Mouse (Mus musculus): ENCODE data around the gene Vim. TPM values are rescaled to one million over a fixed set of nuclear protein-coding genes. Genes with fewer than 3 reads are reported as not detected.
"Not testable (repeated sequence)": the region's sequence is repeated elsewhere in the genome, so short reads cannot be mapped to it uniquely, and the experiment has no call there.

The Vim gene
- total RNA-seq, 2 experiments from 2014 or later, result 216 to 388 TPM

DNA sequence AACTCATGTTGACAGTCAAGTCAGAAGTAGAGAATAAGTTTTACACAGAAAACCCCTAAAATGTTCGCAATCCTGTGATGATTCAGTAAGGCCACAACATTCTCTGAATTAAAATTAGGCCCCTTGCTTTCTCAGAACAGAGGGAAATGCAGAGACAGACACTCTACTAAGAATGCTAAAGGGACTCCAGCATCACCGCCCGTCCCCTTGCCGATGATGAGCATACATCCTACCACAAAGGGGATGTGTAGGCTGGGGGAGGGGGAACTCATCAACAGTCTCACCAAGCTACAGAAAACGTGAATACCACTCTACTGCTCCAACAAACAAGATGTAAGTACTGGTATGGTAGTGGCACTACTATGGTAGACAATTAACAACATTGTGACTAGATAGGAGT lies 14.0 kb upstream of the Vim start:
- ATAC-seq (replicated peaks; ENCODE audit: low FRiP score, poor library complexity, severe bottlenecking), result no peak

DNA sequence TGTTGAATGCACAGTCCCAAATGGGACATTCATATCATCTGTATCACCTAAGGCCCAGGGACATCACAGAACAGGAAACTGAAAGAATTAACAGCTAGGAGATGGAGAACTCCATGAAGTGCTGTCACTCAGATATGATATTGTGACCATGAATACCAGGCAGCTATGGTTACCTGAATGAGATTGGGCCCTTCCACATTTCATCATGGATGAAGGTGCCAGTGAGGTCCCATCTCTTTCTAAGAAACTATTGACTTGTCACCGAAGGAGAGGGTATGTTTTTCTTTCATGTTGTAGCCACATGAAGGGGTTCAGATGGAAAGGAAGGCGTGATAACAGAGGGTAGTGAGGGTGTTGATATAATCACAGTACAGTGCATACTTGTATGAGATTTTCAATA lies 13.3 kb upstream of the Vim start:
- ATAC-seq (replicated peaks; ENCODE audit: low FRiP score, poor library complexity, severe bottlenecking), result no peak

DNA sequence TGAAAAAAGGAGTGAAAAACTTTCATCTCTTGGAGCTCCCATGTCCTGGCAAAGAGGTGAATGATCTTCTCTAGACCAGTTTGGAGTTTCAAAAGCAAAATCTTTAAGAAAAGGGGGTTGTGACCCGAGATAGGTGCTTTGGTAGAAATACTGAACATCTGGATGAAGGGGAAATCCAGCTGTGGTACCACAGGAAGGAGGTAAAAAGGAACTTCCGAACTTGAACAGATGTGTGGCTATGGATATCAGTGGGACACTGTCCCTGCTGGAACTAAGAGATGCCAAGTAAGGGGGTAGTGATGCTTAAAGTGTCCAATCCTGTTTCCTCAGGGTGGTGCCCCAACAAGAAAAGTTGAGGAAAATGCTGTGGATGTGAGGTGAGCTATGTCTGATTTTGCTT lies 3.6 kb upstream of the Vim start:
- no peak for ATAC-seq (replicated peaks; ENCODE audit: low FRiP score, poor library complexity, severe bottlenecking)

- ATAC-seq (replicated peaks; ENCODE audit: low FRiP score, poor library complexity, severe bottlenecking), result no peak
Observed at GRCm38 (mm10) chr2:13572101-13572553, 1.6 kb upstream of the Vim start.

DNA sequence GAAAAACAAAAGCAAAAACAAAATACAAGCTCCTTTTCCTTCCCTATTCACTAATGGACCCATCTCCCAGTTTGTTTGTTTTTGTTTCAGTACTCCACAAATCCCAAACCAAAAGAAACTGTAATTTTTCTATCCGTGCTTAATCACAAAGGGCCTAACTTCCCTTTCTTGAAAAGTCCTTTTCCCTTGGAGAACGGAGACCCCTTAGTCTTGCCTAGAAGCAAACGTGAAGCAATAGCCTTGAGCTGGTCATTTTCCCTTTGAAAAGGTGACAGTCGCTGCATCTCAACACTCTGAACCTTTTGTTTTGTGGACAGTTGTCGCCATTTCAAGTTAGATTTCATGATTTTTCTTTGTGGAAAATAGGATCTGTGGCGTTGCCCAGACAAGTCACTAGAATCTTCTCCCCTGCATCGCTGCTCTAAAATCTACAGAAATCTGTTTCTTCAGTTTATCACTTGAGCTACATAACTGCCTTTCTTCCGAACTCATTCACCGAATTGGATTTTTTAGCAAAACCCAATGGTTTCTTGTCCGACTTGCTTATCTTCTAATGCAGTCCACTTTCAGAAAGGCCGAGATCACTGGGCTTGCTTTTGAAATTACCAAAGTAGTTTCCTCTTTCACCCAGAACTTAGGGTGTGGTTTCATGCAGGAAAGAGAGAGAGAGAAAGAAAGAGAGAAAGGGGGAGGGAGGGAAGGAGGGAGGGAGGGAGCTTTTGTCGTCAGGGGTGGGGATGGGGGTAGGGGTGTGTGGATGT lies 900 bp upstream of the Vim start:
- ATAC-seq (replicated peaks; ENCODE audit: low FRiP score, poor library complexity, severe bottlenecking), result no peak

GRCm38 (mm10) chr2:13574066-13574800 lies 506 bp downstream of the Vim start:
- no peak; the same call in 1 of the 2 replicates for ATAC-seq (replicated peaks; ENCODE audit: low FRiP score, poor library complexity, severe bottlenecking)

- no peak for ATAC-seq (replicated peaks; ENCODE audit: low FRiP score, poor library complexity, severe bottlenecking)
Observed at GRCm38 (mm10) chr2:13574801-13575150, 1.0 kb downstream of the Vim start.

DNA sequence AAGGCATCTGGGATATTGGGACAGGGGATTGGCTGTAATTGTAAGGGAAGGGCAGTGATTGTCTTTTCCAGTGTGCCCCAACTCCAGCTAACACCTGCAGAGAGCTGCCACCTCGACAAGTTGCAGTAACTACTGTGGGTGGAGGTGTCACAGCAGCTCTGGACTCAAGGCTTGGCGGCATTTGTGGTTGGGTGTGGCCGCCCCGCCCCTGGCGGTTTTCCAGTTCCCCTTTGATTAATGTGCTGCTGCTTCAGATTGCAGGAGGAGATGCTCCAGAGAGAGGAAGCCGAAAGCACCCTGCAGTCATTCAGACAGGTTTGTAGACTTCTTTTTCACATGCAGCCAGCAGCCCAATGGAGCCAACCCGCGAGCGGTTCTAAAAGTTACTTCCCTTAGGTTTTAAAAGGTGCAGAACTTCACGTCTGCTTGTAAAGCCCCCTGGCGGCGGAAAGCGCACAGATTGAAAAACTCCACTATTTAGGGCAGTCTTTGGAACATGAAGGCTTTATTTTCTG lies 1.6 kb downstream of the Vim start:
- no peak for ATAC-seq (replicated peaks; ENCODE audit: low FRiP score, poor library complexity, severe bottlenecking)

DNA sequence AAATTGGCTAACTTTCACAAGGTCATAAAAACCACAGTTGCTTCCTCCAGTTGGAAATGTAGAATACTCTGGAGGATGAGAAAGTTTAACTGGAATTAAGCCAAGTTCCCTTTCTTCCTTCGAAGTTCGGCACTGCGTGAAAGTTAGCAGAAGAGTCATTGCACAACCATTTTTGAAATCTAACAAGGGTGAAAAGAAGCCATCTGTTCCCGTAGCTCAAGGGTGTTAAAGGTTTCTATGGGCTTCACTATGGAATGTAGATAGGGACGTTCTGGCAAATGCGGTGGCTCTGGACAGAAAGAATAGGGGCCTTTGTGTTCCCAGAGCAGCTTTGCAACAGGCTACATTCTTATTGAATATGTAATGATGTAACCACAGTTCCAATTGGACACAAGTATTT lies 2.2 kb downstream of the Vim start:
- no peak for ATAC-seq (replicated peaks; ENCODE audit: low FRiP score, poor library complexity, severe bottlenecking)

- no peak for ATAC-seq (replicated peaks; ENCODE audit: low FRiP score, poor library complexity, severe bottlenecking)
Observed at GRCm38 (mm10) chr2:13577399-13577798, 3.7 kb downstream of the Vim start.

- ATAC-seq (replicated peaks; ENCODE audit: low FRiP score, poor library complexity, severe bottlenecking), result no peak
Observed at GRCm38 (mm10) chr2:13578473-13579152, 4.9 kb downstream of the Vim start.

GRCm38 (mm10) chr2:13579315-13579714 lies 5.6 kb downstream of the Vim start:
- ATAC-seq (replicated peaks; ENCODE audit: low FRiP score, poor library complexity, severe bottlenecking), result no peak

DNA sequence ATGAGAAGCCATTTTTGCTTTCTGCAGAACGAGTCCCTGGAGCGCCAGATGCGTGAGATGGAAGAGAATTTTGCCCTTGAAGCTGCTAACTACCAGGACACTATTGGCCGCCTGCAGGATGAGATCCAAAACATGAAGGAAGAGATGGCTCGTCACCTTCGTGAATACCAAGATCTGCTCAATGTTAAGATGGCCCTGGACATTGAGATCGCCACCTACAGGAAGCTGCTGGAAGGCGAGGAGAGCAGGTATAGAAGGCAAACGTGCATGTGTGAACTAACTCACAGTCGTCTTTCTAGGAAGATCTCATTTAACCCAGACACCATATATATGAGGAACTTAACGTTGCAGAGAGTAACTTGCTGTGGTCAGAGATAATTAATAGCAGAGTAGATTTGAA lies 6.3 kb downstream of the Vim start:
- no peak for ATAC-seq (replicated peaks; ENCODE audit: low FRiP score, poor library complexity, severe bottlenecking)

- no peak for ATAC-seq (replicated peaks; ENCODE audit: low FRiP score, poor library complexity, severe bottlenecking)
Observed at GRCm38 (mm10) chr2:13582184-13582583, 8.5 kb downstream of the Vim start.

DNA sequence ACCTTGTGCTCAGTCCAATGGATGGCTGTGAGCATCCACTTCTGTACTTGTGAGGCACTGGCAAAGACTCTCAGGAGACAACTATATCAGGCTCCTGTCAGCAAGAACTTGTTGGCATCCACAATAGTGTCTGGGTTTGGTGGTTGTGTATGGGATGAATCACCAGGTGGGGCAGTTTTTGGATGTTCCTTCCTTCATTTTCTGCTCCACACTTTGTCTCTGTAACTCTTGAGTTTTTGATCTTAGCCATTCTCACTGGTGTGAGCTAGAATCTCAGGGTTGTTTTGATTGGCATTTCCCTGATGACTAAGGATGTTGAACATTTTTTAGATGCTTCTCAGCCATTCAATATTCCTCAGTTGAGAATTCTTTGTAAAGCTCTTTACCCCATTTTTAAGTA lies 10.0 kb downstream of the Vim start:
- ATAC-seq (replicated peaks; ENCODE audit: low FRiP score, poor library complexity, severe bottlenecking), result not testable (repeated sequence)

DNA sequence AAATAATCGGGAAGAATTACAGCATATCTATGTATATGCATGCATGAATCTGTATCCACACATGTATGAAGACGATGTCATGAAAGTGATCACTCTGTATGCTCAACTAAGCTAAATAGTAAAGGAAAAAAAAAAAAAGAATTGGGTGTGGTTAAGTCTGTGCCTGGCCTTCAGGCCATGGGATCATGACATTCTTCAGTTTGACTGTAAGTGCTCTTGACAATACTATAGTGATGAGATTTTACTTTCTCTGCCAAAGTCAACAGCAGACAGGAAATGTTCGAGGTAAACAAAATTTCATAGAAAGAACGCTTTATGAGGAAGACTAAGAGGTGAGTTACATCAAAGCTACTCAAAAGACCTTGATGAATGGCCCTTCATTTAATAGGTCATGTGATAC lies 19.6 kb downstream of the Vim start:
- no peak for ATAC-seq (replicated peaks; ENCODE audit: low FRiP score, poor library complexity, severe bottlenecking)

- ATAC-seq (replicated peaks; ENCODE audit: low FRiP score, poor library complexity, severe bottlenecking), result no peak
Observed at GRCm38 (mm10) chr2:13596965-13597656, 23.4 kb downstream of the Vim start.

- no peak for ATAC-seq (replicated peaks; ENCODE audit: low FRiP score, poor library complexity, severe bottlenecking)
Observed at GRCm38 (mm10) chr2:13598166-13598565, 24.4 kb downstream of the Vim start.

- ATAC-seq (replicated peaks; ENCODE audit: low FRiP score, poor library complexity, severe bottlenecking), result no peak
Observed at GRCm38 (mm10) chr2:13603093-13603492, 29.4 kb downstream of the Vim start.

GRCm38 (mm10) chr2:13603636-13604035 lies 29.9 kb downstream of the Vim start:
- not testable (repeated sequence) for ATAC-seq (replicated peaks; ENCODE audit: low FRiP score, poor library complexity, severe bottlenecking)

All from erythroblast, adult 5-6 weeks (primary cell).